In genomic region chr3:84306777-84307176, GRCm38 (mm10) we compare ENCODE assay signal across 11 mouse cellular contexts. TPM values are rescaled to one million over a fixed set of nuclear protein-coding genes. Genes with fewer than 3 reads are reported as not detected.
DNase-seq lines count a peak whose midpoint lies in the region; ATAC-seq and TF ChIP-seq lines count a peak whose summit lies in the region.
"Had no signal": no experiment of that assay in that cellular context is flagged by ENCODE, and none has a peak within 500 bp of the region (broad histone marks: within the 10 kb centered on the region; RNA-seq: fewer than 3 reads in every experiment).

Gene Trim2 (minus strand): TSS chr3:84306877.

- no peak for DNase-seq in kidney, postnatal 10 days
- DNase-seq in intestine, embryonic 14.5 days (ENCODE audit: low spot score), result no peak
- no peak for DNase-seq in midbrain, embryonic 14.5 days
- DNase-seq in gastrocnemius, adult 8-10 months (ENCODE audit: low spot score in 2 of 2), result no peak
- DNase-seq in ovary, postnatal 14 days (ENCODE audit: low spot score), result no peak
- DNase-seq: embryo, embryonic 11 days; liver, embryonic 13.5 days had no signal

- H3K27ac ChIP-seq in kidney, embryonic 15.5 days, result no peak within 1 kb of the TSS
- no peak within 1 kb of the TSS for H3K27ac ChIP-seq in cortical plate, adult 2 months (ENCODE audit: insufficient read depth, low read length)
- no peak within 1 kb of the TSS for H3K27ac ChIP-seq in intestine, embryonic 14.5 days (ENCODE audit: low read depth)
- peak within 1 kb of the TSS; percentile 89 for H3K27ac ChIP-seq in midbrain, embryonic 14.5 days (replicated peaks; ENCODE audit: low read depth, low read length)
- H3K27ac ChIP-seq: liver, embryonic 13.5 days had no signal

- ATAC-seq in kidney, embryonic 15.5 days (replicated peaks; ENCODE audit: low FRiP score), result no peak
- no peak for ATAC-seq in intestine, embryonic 14.5 days (replicated peaks; ENCODE audit: low FRiP score, low TSS enrichment, low read depth)
- ATAC-seq in midbrain, embryonic 14.5 days (ENCODE audit: low FRiP score, low TSS enrichment), result no peak
- ATAC-seq in activated CD4-positive, CD25-positive, alpha-beta regulatory T cell, adult 4 months, result no peak
- ATAC-seq: CD4-positive, CD25-positive, alpha-beta regulatory T cell, adult 4 months had no signal

- H3K4me1 ChIP-seq in kidney, embryonic 15.5 days, result peaks cover 20% of the 10 kb centered on the region
- no peaks in the 10 kb centered on the region for H3K4me1 ChIP-seq in cortical plate, adult 2 months (ENCODE audit: control insufficient read depth, insufficient read depth, low read length)
- H3K4me1 ChIP-seq in intestine, embryonic 14.5 days (replicated peaks; ENCODE audit: control insufficient read depth, insufficient read depth, low read length), result no peaks in the 10 kb centered on the region; the same call in 1 of the 2 replicates
- H3K4me1 ChIP-seq in midbrain, embryonic 14.5 days (ENCODE audit: control insufficient read depth, insufficient read depth, low read length), result peaks cover 32% of the 10 kb centered on the region

- H3K36me3 ChIP-seq in kidney, embryonic 15.5 days, result no peaks in the 10 kb centered on the region
- H3K36me3 ChIP-seq in intestine, embryonic 14.5 days (ENCODE audit: control insufficient read depth, insufficient read depth, low read length), result no peaks in the 10 kb centered on the region
- H3K36me3 ChIP-seq in midbrain, embryonic 14.5 days (ENCODE audit: control insufficient read depth, insufficient read depth, low read length), result no peaks in the 10 kb centered on the region
- H3K36me3 ChIP-seq: liver, embryonic 13.5 days had no signal

- TF ChIP-seq POLR2A in cortical plate, adult 2 months (IDR thresholded peaks at IDR 0.05; ENCODE audit: extremely low read depth, insufficient read depth, low read length), result no peak

- peaks cover 42% of the 10 kb centered on the region for H3K27me3 ChIP-seq in kidney, embryonic 15.5 days
- peaks cover 39% of the 10 kb centered on the region for H3K27me3 ChIP-seq in intestine, embryonic 14.5 days (replicated peaks; ENCODE audit: control insufficient read depth, insufficient read depth, low read length)
- no peaks in the 10 kb centered on the region for H3K27me3 ChIP-seq in midbrain, embryonic 14.5 days (ENCODE audit: control insufficient read depth, insufficient read depth, low read length)

- H3K9ac ChIP-seq in kidney, embryonic 15.5 days, result no peak within 1 kb of the TSS
- H3K9ac ChIP-seq in intestine, embryonic 14.5 days (ENCODE audit: low read length), result no peak within 1 kb of the TSS
- no peak within 1 kb of the TSS for H3K9ac ChIP-seq in midbrain, embryonic 14.5 days (replicated peaks; ENCODE audit: low read length)
- H3K9ac ChIP-seq: liver, embryonic 13.5 days had no signal

- WGBS in kidney, embryonic 15.5 days, result 96% methylated on average over 3 of the region's 3 CpGs
- WGBS in intestine, embryonic 14.5 days, result 92% methylated on average over 3 of the region's 3 CpGs
- 87% methylated on average over 3 of the region's 3 CpGs for WGBS in midbrain, embryonic 14.5 days

- H3K9me3 ChIP-seq in kidney, embryonic 15.5 days (replicated peaks), result no peaks in the 10 kb centered on the region
- no peaks in the 10 kb centered on the region for H3K9me3 ChIP-seq in intestine, embryonic 14.5 days (ENCODE audit: control insufficient read depth, low read length)
- no peaks in the 10 kb centered on the region for H3K9me3 ChIP-seq in midbrain, embryonic 14.5 days (ENCODE audit: control insufficient read depth, low read length)

- H3K4me2 ChIP-seq in kidney, embryonic 15.5 days, result no peak within 1 kb of the TSS
- H3K4me2 ChIP-seq in intestine, embryonic 14.5 days (ENCODE audit: low read length), result no peak within 1 kb of the TSS
- peak within 1 kb of the TSS; percentile 86 for H3K4me2 ChIP-seq in midbrain, embryonic 14.5 days (ENCODE audit: low read length)

- no peak within 1 kb of the TSS for H3K4me3 ChIP-seq in kidney, embryonic 15.5 days (replicated peaks)
- peak within 1 kb of the TSS; percentile 46; the same call in 1 of the 2 replicates for H3K4me3 ChIP-seq in cortical plate, adult 2 months (ENCODE audit: insufficient read depth, low read length)
- H3K4me3 ChIP-seq in intestine, embryonic 14.5 days (ENCODE audit: low read depth, low read length), result no peak within 1 kb of the TSS
- H3K4me3 ChIP-seq in midbrain, embryonic 14.5 days (replicated peaks; ENCODE audit: low read depth, low read length), result peak within 1 kb of the TSS; percentile 46

- no peak for TF ChIP-seq CTCF in cortical plate, adult 2 months (IDR thresholded peaks at IDR 0.05; ENCODE audit: extremely low read depth, insufficient read depth, low read length)

RNA-seq across cellular contexts. Expression of gene Trim2, which starts in this region (rescaled TPM):
- 27.5 and 27.8 TPM in 2 replicates for polyA plus RNA-seq in kidney, embryonic 15.5 days (2015; fragmentation: Nextera tagmentation; extraction: Ambion mirVana)
- 87.4 and 101 TPM in 2 replicates for polyA plus RNA-seq in cortical plate, adult 2 months (2012; rRNA removed)
- 58.1 and 60.4 TPM in 2 replicates for polyA plus RNA-seq in intestine, embryonic 14.5 days (2014; fragmentation: Nextera tagmentation; extraction: Ambion mirVana)
- polyA plus RNA-seq in midbrain, embryonic 14.5 days (2014; fragmentation: Nextera tagmentation; extraction: Ambion mirVana), result 144 and 154 TPM in 2 replicates
- 1 to 10 TPM in 3 of 4 experiments, under 1 TPM in 1; 0.92 to 3.0 (median 1.8) TPM for total RNA-seq in gastrocnemius, adult 8-10 months (2022)
- 1 to 10 TPM; 1.2 to 2.3 TPM for polyA plus RNA-seq in activated CD4-positive, CD25-positive, alpha-beta regulatory T cell, adult 4 months (2017; shearing (Covaris generic))

Comparison
In these comparisons a context has a peak if more than half of its experiments do, and no peak if none do; other contexts are left out.
1. H3K4me3 ChIP-seq: peak in cortical plate, adult 2 months (single experiment) and midbrain, embryonic 14.5 days (single experiment); none in kidney, embryonic 15.5 days (single experiment) and intestine, embryonic 14.5 days (single experiment).